Mouse (Mus musculus): ENCODE measurements around the gene Srpx.

DNA sequence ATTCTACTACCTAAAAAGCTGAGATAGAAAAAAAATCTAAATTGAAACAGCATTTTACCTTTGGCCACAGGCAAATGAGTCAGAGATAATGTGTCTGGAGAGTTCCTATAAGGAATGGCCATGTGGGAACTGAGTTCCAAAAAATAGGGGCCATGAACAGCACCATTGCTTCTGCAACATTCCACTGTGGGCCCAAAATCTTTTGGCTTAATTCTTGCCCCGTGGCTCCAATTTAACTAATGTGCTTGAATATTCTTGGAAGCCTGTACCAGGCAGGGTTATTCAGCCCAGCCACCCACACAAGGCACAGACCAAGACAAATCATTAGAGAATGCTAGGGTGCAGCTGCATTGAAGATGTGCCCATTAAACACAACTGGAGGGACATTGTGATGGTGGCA is 6.8 kb downstream of the Srpx start:
- TF ChIP-seq POLR2A (IDR thresholded peaks at IDR 0.05; ENCODE audit: low read depth, low read length) (no peak), CTCF (conservative IDR thresholded peaks at IDR 0.05; ENCODE audit: insufficient read depth, insufficient read length, low read depth, low read length) (no peak)
